10 mouse cellular contexts compared by ENCODE assay signal in genomic region chr16:77704726-77705125, GRCm38 (mm10).
A peak's percentile ranks its signal among the peaks of the same experiment; 100 is the strongest.
DNase-seq lines count a peak whose midpoint lies in the region; TF ChIP-seq lines count a peak whose summit lies in the region.
"Had no signal": no experiment of that assay in that cellular context is flagged by ENCODE, and none has a peak within 500 bp of the region (broad histone marks: within the 10 kb centered on the region; RNA-seq: fewer than 3 reads in every experiment).

No protein-coding gene starts in this region.

- H3K4me1 ChIP-seq in midbrain, embryonic 10.5 days, result no peaks in the 10 kb centered on the region
- no peaks in the 10 kb centered on the region for H3K4me1 ChIP-seq in forebrain, embryonic 10.5 days
- H3K4me1 ChIP-seq: heart, embryonic 13.5 days; liver, embryonic 12.5 days had no signal

- no peaks in the 10 kb centered on the region for H3K36me3 ChIP-seq in midbrain, embryonic 10.5 days
- no peaks in the 10 kb centered on the region for H3K36me3 ChIP-seq in forebrain, embryonic 10.5 days (replicated peaks)
- H3K36me3 ChIP-seq: liver, embryonic 12.5 days had no signal

- TF ChIP-seq CTCF in left cerebral cortex, adult 2 months (IDR thresholded peaks at IDR 0.05), result no peak

- no peak overlapping the region for H3K4me3 ChIP-seq in left cerebral cortex, adult 2 months
- H3K4me3 ChIP-seq in midbrain, embryonic 10.5 days, result no peak overlapping the region
- no peak overlapping the region for H3K4me3 ChIP-seq in forebrain, embryonic 10.5 days
- H3K4me3 ChIP-seq: heart, embryonic 13.5 days; liver, embryonic 12.5 days had no signal

- peak overlapping the region; percentile 29 for H3K27ac ChIP-seq in left cerebral cortex, adult 2 months
- no peak overlapping the region for H3K27ac ChIP-seq in midbrain, embryonic 10.5 days (replicated peaks)
- H3K27ac ChIP-seq in forebrain, embryonic 10.5 days, result no peak overlapping the region
- H3K27ac ChIP-seq: heart, embryonic 13.5 days; liver, embryonic 12.5 days had no signal

- WGBS in midbrain, embryonic 10.5 days, result 88% methylated on average over 6 of the region's 6 CpGs
- WGBS in forebrain, embryonic 10.5 days, result 93% methylated on average over 6 of the region's 6 CpGs

- H3K27me3 ChIP-seq in midbrain, embryonic 10.5 days (ENCODE audit: low read depth, poor library complexity, severe bottlenecking), result no peaks in the 10 kb centered on the region
- no peaks in the 10 kb centered on the region for H3K27me3 ChIP-seq in forebrain, embryonic 10.5 days (ENCODE audit: poor library complexity, severe bottlenecking)
- H3K27me3 ChIP-seq: heart, embryonic 13.5 days; liver, embryonic 12.5 days had no signal

- intact Hi-C loops in heart, postnatal 36 days (cut with DNase I), result no loop called here
- intact Hi-C loops in left cerebral cortex, adult 2 months (cut with DNase I), result no loop called here

- DNase-seq in heart, adult 8-10 months (ENCODE audit: low spot score), result peak; percentile 38
- DNase-seq in heart, postnatal 36 days, result no peak
- peak; percentile 47 for DNase-seq in right cerebral cortex, adult 18-20 months
- no peak for DNase-seq in right cerebral cortex, postnatal 4 days
- peak in 1 of 2 experiments; percentile 32 for DNase-seq in left cerebral cortex, adult 2 months (ENCODE audit: extremely low spot score in 1 of 2, low spot score in 2 of 2)
- no peak for DNase-seq in midbrain, embryonic 10.5 days (ENCODE audit: low spot score)
- no peak for DNase-seq in forebrain, embryonic 10.5 days (ENCODE audit: extremely low spot score, low spot score)
- DNase-seq: thymus, postnatal 36 days had no signal

- H3K9me3 ChIP-seq in midbrain, embryonic 10.5 days (replicated peaks), result no peaks in the 10 kb centered on the region
- H3K9me3 ChIP-seq in forebrain, embryonic 10.5 days, result no peaks in the 10 kb centered on the region
- H3K9me3 ChIP-seq: heart, embryonic 13.5 days had no signal

Comparison
In these comparisons a context has a peak if more than half of its experiments do, and no peak if none do; other contexts are left out.
1. DNase-seq: peak in heart, adult 8-10 months (single experiment) and right cerebral cortex, adult 18-20 months (single experiment); none in heart, postnatal 36 days (0 of 2), right cerebral cortex, postnatal 4 days (single experiment), midbrain, embryonic 10.5 days (single experiment) and forebrain, embryonic 10.5 days (single experiment).